Mouse (Mus musculus): ENCODE data around the gene Zfp541. TPM values are rescaled to one million over a fixed set of nuclear protein-coding genes. Genes with fewer than 3 reads are reported as not detected.

The Zfp541 gene
- total and polyA plus RNA-seq, 2 experiments from 2014 or later, result 0.15 to 0.33 TPM

DNA sequence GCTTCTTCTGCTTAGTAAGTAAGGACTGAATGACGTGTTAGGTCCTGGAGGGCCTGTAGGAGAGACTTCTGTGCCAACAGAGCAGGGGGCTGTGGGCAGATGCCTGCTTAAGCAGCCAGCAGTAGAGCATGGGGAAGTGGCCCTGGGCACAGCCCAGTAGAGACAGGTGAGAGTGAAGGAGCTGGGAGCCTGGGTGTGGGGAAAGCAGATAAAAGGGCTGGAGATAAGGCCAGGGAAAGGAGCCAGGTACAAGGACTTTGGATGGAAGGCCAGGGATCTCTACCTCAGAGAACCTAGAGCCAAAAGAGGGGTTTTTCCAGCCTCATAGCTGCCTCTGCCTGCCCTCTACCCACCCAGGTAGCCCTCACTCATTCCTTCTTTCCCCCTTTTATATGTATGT is 28.6 kb upstream of the Zfp541 start:
- H3K4me1 ChIP-seq (ENCODE audit: insufficient read depth, low read length), result no peaks in the 10 kb centered on the region
- DNase-seq (ENCODE audit: low spot score), result no peak
- H3K4me3 ChIP-seq (ENCODE audit: low read depth, low read length), result no peak overlapping the region
- no peak overlapping the region for H3K27ac ChIP-seq (ENCODE audit: low read depth, low read length)
- ATAC-seq (ENCODE audit: low FRiP score), result no peak
- WGBS, result 100% methylated on average over 1 of the region's 1 CpGs
- H3K9ac ChIP-seq (replicated peaks; ENCODE audit: low read length, poor library complexity, severe bottlenecking), result no peak overlapping the region
- H3K4me2 ChIP-seq (ENCODE audit: low read depth, low read length, poor library complexity, severe bottlenecking), result no peak overlapping the region
- H3K36me3 ChIP-seq (ENCODE audit: insufficient read depth, low read length), result no peaks in the 10 kb centered on the region
- no peak for TF ChIP-seq CTCF (IDR thresholded peaks at IDR 0.05)
- H3K27me3 ChIP-seq (ENCODE audit: insufficient read depth, low read length), result no peaks in the 10 kb centered on the region
- no peaks in the 10 kb centered on the region for H3K9me3 ChIP-seq (ENCODE audit: low read length)

DNA sequence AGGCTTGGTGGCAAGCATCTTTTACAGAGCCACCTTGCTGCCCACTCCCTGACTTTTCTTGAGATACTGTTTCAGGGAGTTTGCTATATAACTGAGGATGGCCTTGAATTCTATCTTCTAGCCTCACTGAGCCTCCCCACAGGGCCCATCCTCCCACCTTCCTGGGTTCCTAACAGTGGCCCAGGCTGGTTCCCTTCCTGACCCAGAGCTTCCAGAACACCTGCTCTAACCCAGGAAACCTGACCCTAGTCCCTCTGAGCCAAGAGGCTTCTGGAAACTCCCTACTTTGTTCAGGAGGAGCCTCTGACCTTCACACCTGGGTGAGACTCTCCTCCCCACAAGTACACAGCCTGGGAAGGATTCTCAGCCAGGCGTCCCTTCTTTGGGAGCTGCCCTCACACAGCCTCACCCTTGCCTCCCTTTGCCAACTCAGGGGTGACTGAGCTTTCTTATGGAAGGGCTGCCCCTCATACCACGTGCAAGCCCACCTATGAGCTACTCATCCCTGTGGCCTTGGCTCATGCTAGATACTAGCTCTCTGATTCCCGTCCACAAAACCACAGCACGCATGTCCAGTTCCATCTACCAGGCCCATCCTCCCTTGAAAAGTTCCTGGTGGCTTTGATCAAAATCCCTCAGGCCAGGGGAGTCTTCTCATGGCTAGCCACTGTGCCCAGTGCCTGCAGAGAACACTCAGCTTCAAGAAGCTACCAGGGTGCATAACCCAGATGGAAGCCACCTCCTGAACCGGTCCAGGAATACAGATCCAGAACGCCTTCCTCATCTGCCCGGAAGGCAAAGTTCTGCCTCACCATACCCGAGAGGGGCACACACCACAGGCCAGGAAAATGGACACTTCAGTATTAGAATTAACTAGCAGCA is 27.8 kb upstream of the Zfp541 start:
- 97% methylated on average over 8 of the region's 8 CpGs for WGBS
- Histone ChIP-seq H3K36me3 (ENCODE audit: insufficient read depth, low read length) (no peaks in the 10 kb centered on the region), H3K27me3 (ENCODE audit: insufficient read depth, low read length) (no peaks in the 10 kb centered on the region), H3K4me2 (ENCODE audit: low read depth, low read length, poor library complexity, severe bottlenecking) (no peak overlapping the region), H3K4me3 (ENCODE audit: low read depth, low read length) (no peak overlapping the region), H3K9ac (replicated peaks; ENCODE audit: low read length, poor library complexity, severe bottlenecking) (no peak overlapping the region), H3K27ac (ENCODE audit: low read depth, low read length) (no peak overlapping the region), H3K4me1 (ENCODE audit: insufficient read depth, low read length) (no peaks in the 10 kb centered on the region), H3K9me3 (ENCODE audit: low read length) (no peaks in the 10 kb centered on the region)
- no peak for ATAC-seq (ENCODE audit: low FRiP score)
- no peak for DNase-seq (ENCODE audit: low spot score)
- TF ChIP-seq CTCF (IDR thresholded peaks at IDR 0.05), result no peak

DNA sequence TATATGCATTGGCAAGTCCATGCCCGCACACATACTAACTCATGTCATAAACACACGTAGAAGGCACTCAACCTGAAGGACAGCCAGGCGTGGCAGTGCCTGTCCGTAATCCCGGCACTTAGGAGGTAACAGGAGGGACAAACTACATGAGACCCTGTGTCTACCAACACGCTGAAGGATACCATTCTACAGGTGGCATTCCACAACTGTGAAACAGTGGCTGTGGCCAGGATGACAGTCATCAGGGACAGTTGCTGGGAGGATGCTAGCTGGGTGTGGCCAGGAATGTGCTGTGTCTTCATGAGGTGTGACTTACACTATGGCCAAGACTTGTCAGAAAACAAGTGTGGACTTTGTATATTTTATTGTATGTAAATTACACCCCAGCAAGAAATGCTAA is 24.6 kb upstream of the Zfp541 start:
- Histone ChIP-seq H3K4me1 (ENCODE audit: insufficient read depth, low read length) (no peaks in the 10 kb centered on the region), H3K4me3 (ENCODE audit: low read depth, low read length) (no peak overlapping the region), H3K27me3 (ENCODE audit: insufficient read depth, low read length) (no peaks in the 10 kb centered on the region), H3K4me2 (ENCODE audit: low read depth, low read length, poor library complexity, severe bottlenecking) (no peak overlapping the region), H3K9ac (replicated peaks; ENCODE audit: low read length, poor library complexity, severe bottlenecking) (no peak overlapping the region), H3K9me3 (ENCODE audit: low read length) (no peaks in the 10 kb centered on the region), H3K36me3 (ENCODE audit: insufficient read depth, low read length) (no peaks in the 10 kb centered on the region), H3K27ac (ENCODE audit: low read depth, low read length) (no peak overlapping the region)
- WGBS, result 94% methylated on average over 6 of the region's 6 CpGs
- TF ChIP-seq CTCF (IDR thresholded peaks at IDR 0.05), result no peak
- DNase-seq (ENCODE audit: low spot score) (no peak), ATAC-seq (ENCODE audit: low FRiP score) (no peak)

DNA sequence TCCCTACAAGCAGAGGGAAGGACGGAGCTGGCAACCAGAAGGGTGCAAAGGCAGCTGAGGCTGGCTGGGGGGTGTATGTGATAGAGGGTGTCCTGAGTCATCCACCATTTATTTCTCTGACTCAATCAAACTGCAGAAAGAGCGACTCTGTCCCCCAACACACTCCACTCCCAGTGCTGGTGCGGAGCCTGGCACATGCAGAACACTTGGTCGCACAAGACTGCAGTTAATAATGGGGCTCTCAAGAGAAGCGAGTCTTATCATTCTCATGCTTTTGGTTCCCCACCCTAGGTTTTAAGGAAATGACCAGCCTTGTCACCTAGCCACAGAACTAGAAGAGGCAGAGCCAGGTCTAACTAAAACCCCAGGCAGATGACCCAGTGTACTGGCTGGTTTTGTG is 22.3 kb upstream of the Zfp541 start:
- Histone ChIP-seq H3K27ac (ENCODE audit: low read depth, low read length) (no peak overlapping the region), H3K27me3 (ENCODE audit: insufficient read depth, low read length) (no peaks in the 10 kb centered on the region), H3K9ac (replicated peaks; ENCODE audit: low read length, poor library complexity, severe bottlenecking) (no peak overlapping the region), H3K36me3 (ENCODE audit: insufficient read depth, low read length) (0 out of 2 replicates have a peak, but pooled peaks cover 2% of the 10 kb centered on the region), H3K4me2 (ENCODE audit: low read depth, low read length, poor library complexity, severe bottlenecking) (no peak overlapping the region), H3K4me3 (ENCODE audit: low read depth, low read length) (no peak overlapping the region), H3K4me1 (ENCODE audit: insufficient read depth, low read length) (no peaks in the 10 kb centered on the region), H3K9me3 (ENCODE audit: low read length) (no peaks in the 10 kb centered on the region)
- ATAC-seq (ENCODE audit: low FRiP score) (no peak), DNase-seq (ENCODE audit: low spot score) (no peak)
- 97% methylated on average over 5 of the region's 5 CpGs for WGBS
- no peak for TF ChIP-seq CTCF (IDR thresholded peaks at IDR 0.05)

DNA sequence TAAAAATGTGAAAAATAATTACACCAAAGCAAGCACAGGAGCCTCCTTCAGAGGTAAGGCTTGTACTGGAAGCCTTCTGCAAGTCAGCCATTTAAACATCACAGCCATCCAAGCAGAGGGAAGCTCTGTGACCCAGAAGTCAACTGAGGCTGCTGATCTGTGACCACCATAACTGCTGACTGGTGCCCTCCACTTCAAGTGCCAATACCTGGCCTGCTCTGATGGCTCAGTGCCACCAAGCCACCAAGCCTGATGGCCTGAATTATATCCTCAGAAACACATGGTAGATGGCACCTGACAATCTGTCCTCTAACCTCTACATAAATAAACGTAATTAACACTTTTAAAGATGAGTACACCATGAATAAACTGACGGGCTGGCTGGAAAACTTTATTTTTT is 20.4 kb upstream of the Zfp541 start:
- Histone ChIP-seq H3K36me3 (ENCODE audit: insufficient read depth, low read length) (0 out of 2 replicates have a peak, but pooled peaks cover 2% of the 10 kb centered on the region), H3K4me1 (ENCODE audit: insufficient read depth, low read length) (peaks cover 11% of the 10 kb centered on the region; the same call in 1 of the 2 replicates), H3K27me3 (ENCODE audit: insufficient read depth, low read length) (no peaks in the 10 kb centered on the region), H3K27ac (ENCODE audit: low read depth, low read length) (no peak overlapping the region), H3K4me2 (ENCODE audit: low read depth, low read length, poor library complexity, severe bottlenecking) (no peak overlapping the region), H3K9ac (replicated peaks; ENCODE audit: low read length, poor library complexity, severe bottlenecking) (no peak overlapping the region), H3K9me3 (ENCODE audit: low read length) (no peaks in the 10 kb centered on the region), H3K4me3 (ENCODE audit: low read depth, low read length) (no peak overlapping the region)
- TF ChIP-seq CTCF (IDR thresholded peaks at IDR 0.05), result no peak
- ATAC-seq (ENCODE audit: low FRiP score) (no peak), DNase-seq (ENCODE audit: low spot score) (no peak)
- 90% methylated on average over 2 of the region's 2 CpGs for WGBS

Measured in midbrain, postnatal 0 days (tissue).